Mouse (Mus musculus) lung, postnatal 14 days (tissue): ENCODE measurements at regions not wholly inside any gene's neighbourhood (a gene's known extent, or its start where the extent isn't known, plus 50 kb on each side); places are given as distances from the start of the nearest gene placed in this dataset.

ENCODE experiments used
- DNase-seq: peaks from one replicate; pipeline ENCODE4 v3.0.0; 2021

DNA sequence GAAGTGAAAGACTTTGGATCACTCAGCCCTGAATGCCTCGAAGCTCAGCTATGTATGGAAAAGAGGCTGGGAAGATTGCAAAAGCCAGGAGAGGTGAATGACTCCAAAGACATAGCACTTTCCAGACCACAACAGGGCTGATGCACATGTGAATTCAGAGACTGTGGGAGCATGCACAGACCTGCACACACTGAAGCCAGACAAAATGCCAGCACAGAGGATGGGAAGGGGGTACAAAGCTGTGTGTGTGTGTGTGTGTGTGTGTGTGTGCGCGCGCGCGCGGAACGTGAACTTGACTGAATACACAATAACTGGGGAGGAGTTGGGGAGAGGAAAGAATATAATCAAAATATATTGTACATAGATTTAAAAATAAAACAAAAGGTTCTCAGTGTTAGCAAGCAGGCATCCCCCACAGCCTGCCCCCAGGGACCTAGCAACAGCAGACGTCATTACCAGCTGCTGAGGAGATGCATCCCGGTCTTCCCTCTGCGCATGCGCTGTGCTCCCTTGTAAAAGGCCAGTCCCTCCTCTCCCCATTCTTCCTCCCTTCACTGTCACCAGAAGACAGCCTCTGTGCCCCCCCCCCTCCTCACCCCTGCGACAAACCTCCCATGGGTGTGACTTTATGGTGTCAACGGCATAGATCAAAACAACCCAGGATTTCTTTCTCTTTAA, 89.5 kb upstream of the Mrps22 start:
- DNase-seq = peak; percentile 51

- no peak for DNase-seq
Observed at GRCm38 (mm10) chr9:98685548-98685947, 84.1 kb upstream of the Mrps22 start.

DNA sequence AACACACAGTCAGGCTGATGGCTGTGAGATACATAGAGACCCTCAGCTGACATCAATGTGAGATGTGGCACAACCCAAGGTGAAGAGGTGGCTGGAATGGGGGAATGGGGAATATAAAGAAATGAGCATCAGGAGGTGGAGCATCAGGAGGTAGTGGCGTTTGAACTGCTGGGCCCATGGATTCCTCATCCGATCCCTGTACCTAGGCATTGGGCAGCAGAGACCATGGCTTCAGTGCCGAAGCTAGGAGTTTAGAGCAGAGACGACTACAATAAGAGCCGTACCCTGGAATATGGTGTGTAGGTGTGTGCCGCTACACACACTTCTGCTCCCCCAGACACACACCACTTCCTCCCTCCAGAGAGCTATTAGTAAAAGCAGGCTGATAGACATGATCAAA, 82.9 kb upstream of the Mrps22 start:
- no peak for DNase-seq

DNA sequence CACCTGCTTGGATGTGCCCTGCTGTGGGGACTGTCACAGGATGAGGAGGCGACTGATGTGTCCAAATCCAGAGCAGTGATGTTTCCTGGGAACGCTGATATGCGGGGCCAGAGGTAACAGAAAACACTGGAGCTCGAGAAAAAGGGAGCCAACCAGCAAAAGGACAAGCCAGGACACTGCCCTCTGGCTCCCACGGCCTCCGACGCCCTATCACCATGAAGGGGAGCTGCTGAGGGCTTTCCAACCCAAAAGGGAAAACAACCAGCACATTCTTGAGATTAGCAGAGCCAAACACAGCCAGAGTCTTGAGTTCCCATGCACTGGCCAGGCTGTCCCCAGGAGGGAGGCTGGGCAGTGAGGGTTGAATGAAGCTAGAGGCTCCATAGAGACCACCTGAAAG, 74.2 kb upstream of the Mrps22 start:
- DNase-seq = no peak

GRCm38 (mm10) chr9:98673461-98674114, 72.1 kb upstream of the Mrps22 start:
- no peak for DNase-seq

GRCm38 (mm10) chr9:98672361-98672760, 70.9 kb upstream of the Mrps22 start:
- no peak for DNase-seq

DNA sequence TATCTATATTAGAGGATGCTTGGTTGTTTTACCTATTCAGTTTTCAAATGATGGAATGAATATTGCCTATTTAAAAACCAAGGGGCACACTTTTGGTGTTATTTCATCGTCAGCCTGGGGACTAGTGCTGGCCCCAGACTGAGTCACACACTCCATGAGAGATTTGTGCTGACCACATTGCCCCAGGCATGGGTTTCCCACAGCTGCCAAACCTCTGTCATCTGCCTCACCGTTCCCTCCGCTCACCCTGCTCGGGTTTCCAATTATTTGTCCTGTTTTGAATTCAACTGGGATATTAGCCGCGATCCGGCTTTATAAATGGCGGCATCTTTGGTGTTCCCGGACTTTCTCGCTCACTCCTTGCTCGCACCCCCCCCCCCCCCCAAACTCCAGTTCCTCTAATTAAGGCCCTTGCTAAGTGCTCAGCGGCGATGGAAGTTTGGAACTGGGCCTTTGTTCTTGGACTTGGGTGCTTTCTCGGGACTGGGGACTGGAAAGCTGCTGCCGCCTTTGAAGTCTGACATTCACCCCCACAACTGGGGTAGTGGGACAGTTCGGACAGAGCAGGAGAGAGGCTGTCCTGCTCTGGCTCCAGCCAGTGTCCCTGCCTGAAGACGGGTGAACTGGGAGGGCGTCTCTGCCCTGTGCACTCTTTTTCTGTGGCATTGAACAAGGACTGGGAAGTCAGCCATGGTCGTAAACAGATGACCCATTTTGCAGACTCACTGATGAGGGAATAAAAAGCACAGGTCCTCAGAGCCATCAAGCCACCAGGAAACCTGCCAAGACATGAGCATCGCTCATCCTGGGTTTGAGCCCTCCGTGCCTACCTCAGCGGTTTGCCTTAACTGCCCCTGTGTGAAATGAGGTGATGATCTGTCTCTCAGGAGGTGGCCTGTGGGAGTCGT, 67.2 kb upstream of the Mrps22 start:
- no peak for DNase-seq

DNA sequence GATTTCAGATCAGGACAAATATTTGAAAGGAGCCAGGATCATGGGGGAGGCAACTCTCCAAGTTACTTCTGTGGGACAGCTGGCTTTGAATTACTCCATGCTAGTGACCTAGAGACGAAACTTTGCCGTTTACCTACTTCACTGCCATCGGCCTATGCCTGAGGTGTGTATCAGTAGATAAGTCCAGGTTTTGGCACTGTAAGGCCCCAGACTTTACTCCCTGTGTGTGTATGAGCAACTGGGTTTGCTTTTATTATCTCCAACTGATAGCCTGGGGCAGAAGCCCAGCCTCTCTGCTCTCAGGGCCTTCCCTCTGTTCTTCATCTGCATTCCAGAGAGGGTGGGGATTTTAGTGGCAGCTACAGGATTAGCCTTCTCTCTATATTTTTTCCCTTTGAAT, 65.6 kb upstream of the Mrps22 start:
- DNase-seq = no peak

DNA sequence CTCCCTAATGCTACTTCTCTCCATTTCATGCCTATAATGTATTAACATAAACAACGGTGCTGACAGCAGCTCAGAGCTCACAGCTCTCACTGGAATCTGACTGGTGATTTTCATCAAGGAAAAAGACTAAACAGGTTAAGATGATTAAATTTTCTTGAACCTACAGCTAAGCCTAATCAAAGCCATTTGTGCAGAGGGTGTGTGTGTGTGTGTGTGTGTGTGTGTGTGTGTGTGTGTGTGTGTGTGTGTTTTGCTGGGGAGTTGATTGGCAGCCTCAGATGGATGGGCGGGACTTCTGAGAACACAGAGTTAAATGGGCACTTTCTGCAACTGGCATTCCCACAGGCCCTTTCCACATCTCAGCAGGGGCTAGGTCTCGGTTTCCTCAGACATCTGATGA, 61.6 kb upstream of the Mrps22 start:
- no peak for DNase-seq

DNA sequence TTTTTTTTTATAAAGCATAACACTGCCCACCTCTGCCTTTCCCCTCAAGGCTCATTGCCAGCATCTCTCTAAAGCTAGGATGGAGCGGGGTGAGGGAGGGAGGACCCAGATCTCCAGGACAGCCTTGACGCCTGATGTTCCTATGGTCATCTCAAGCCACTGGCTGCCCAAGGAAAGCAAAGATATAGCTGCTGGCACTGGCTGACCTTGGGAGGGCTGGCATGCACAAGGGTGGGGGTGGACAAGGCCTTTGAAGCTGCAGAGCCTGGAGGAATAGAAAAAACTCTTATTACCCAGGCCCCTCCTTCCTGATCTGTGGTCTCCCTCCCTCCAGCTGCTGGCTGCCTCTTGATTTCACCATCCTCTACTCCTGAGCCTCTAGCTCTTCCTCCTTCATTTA, 50.2 kb upstream of the Mrps22 start:
- no peak for DNase-seq
